Mouse (Mus musculus): ENCODE measurements around the gene Tcf23. TPM values are rescaled to one million over a fixed set of nuclear protein-coding genes. Genes with fewer than 3 reads are reported as not detected.

Gene Tcf23
- polyA plus RNA-seq, 1 experiment = 0.34 TPM

- Histone ChIP-seq H3K27ac (ENCODE audit: insufficient read depth, low read length) (no peak overlapping the region), H3K4me1 (ENCODE audit: control insufficient read depth, insufficient read depth, insufficient read length) (no peaks in the 10 kb centered on the region), H3K27me3 (ENCODE audit: control insufficient read depth, insufficient read depth, low read length) (no peaks in the 10 kb centered on the region), H3K36me3 (ENCODE audit: control insufficient read depth, insufficient read depth, low read length) (no peaks in the 10 kb centered on the region), H3K4me3 (ENCODE audit: extremely low read depth, insufficient read depth, insufficient read length) (no peak overlapping the region)
- TF ChIP-seq CTCF (IDR thresholded peaks at IDR 0.05; ENCODE audit: extremely low read depth, insufficient read depth, insufficient read length, insufficient replicate concordance) (no peak), POLR2A (IDR thresholded peaks at IDR 0.05; ENCODE audit: low read depth, low read length) (no peak)
- no peak for DNase-seq (ENCODE audit: low read depth in 1 of 2, low spot score in 2 of 2)
Measured at GRCm38 (mm10) chr5:31024641-31025040, 56.2 kb downstream of the Tcf23 start.

Other genes starting within 250 kb of the Tcf23 start
- 12.2 TPM in 2 replicates for gene Mapre3, start 154.0 kb upstream of the Tcf23 start, polyA plus RNA-seq (2012; rRNA removed)
- 60.3 and 67.4 TPM in 2 replicates for gene Tmem214, start 100.7 kb upstream of the Tcf23 start, polyA plus RNA-seq (2012; rRNA removed)
- 11.6 and 16.1 TPM in 2 replicates for gene Agbl5, start 80.0 kb upstream of the Tcf23 start, polyA plus RNA-seq (2012; rRNA removed)
- gene Ost4, start 60.9 kb upstream of the Tcf23 start, polyA plus RNA-seq (2012; rRNA removed) = 143 and 161 TPM in 2 replicates
- 83.9 and 104 TPM in 2 replicates for gene Emilin1, start 55.3 kb upstream of the Tcf23 start, polyA plus RNA-seq (2012; rRNA removed)
- 28.0 and 30.2 TPM in 2 replicates for gene Khk, start 47.2 kb upstream of the Tcf23 start, polyA plus RNA-seq (2012; rRNA removed)
- 0.47 and 0.76 TPM in 2 replicates for gene Cgref1, start 23.1 kb upstream of the Tcf23 start, polyA plus RNA-seq (2012; rRNA removed)
- gene Preb, start 8.3 kb upstream of the Tcf23 start, polyA plus RNA-seq (2012; rRNA removed) = 227 and 270 TPM in 2 replicates
- 43.9 and 53.5 TPM in 2 replicates for gene Atraid, start 79.7 kb downstream of the Tcf23 start, polyA plus RNA-seq (2012; rRNA removed)
- 16.0 and 16.3 TPM in 2 replicates for gene Slc5a6, start 80.3 kb downstream of the Tcf23 start, polyA plus RNA-seq (2012; rRNA removed)
- 44.0 and 52.5 TPM in 2 replicates for gene Cad, start 86.1 kb downstream of the Tcf23 start, polyA plus RNA-seq (2012; rRNA removed)
- not detected in 2 replicates for gene Dnajc5g, start 137.6 kb downstream of the Tcf23 start, polyA plus RNA-seq (2012; rRNA removed)
- gene Slc30a3, start 139.6 kb downstream of the Tcf23 start, polyA plus RNA-seq (2012; rRNA removed) = 0.08 and 0.09 TPM in 2 replicates
- not detected in 2 replicates for gene Trim54, start 148.1 kb downstream of the Tcf23 start, polyA plus RNA-seq (2012; rRNA removed)
- not detected in 2 replicates for gene Ucn, start 170.2 kb downstream of the Tcf23 start, polyA plus RNA-seq (2012; rRNA removed)
- 32.0 and 34.9 TPM in 2 replicates for gene Mpv17, start 185.6 kb downstream of the Tcf23 start, polyA plus RNA-seq (2012; rRNA removed)
- 1.4 and 2.1 TPM in 2 replicates for gene Gm29609, start 211.2 kb downstream of the Tcf23 start, polyA plus RNA-seq (2012; rRNA removed)
- 47.3 and 48.9 TPM in 2 replicates for gene Gtf3c2, start 211.5 kb downstream of the Tcf23 start, polyA plus RNA-seq (2012; rRNA removed)
- 58.4 and 66.9 TPM in 2 replicates for gene Snx17, start 224.6 kb downstream of the Tcf23 start, polyA plus RNA-seq (2012; rRNA removed)
- 31.9 and 40.4 TPM in 2 replicates for gene Eif2b4, start 224.8 kb downstream of the Tcf23 start, polyA plus RNA-seq (2012; rRNA removed)
- gene Zfp513, start 233.6 kb downstream of the Tcf23 start, polyA plus RNA-seq (2012; rRNA removed) = 49.3 and 79.8 TPM in 2 replicates